Mouse (Mus musculus) MEL-GATA-1-ER (cell line): ENCODE measurements around the gene Pycr2.
"Not testable (repeated sequence)": the region's sequence is repeated elsewhere in the genome, so short reads cannot be mapped to it uniquely, and the experiment has no call there.

Experiments
- DNase-seq: peaks from one replicate; pipeline ENCODE4 v3.0.0-alpha.2; 2012; ENCODE audit warnings: low read depth; ENCODE audit errors: extremely low read depth

Pycr2 gene

DNA sequence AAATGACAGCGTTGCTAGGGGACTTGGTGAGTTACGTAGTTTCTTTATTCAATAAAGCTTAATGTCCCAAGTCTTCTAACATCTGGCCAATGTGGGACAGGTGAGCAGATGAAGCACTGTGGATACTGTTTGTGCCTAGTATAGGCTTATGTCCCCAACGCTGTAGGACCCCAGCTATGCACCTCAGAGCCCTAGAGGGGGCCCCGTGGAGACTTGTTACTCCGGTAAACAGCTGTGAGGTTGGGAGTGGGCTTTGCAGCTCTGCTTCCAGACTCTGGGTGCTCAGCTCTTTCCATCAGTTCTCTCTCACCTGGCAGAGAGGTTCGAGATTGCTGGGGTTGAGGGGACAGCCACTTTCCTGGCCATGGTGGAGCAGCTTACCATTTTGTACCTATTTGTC is 1.2 kb downstream of the Pycr2 start:
- no peak for DNase-seq

DNA sequence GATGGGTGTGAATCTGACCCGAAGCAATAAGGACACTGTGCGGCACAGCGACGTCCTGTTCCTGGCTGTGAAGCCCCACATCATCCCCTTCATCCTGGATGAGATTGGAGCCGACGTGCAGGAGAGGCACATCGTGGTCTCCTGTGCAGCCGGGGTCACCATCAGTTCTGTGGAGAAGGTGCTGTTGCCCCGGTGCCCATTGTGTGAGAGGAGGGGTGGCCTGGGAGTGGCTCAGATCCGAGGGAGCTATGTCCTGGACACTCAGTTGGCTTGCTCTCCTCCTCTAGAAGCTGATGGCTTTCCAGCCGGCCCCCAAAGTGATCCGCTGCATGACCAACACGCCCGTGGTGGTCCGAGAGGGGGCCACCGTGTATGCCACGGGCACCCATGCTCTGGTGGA is 1.8 kb downstream of the Pycr2 start:
- no peak for DNase-seq

DNA sequence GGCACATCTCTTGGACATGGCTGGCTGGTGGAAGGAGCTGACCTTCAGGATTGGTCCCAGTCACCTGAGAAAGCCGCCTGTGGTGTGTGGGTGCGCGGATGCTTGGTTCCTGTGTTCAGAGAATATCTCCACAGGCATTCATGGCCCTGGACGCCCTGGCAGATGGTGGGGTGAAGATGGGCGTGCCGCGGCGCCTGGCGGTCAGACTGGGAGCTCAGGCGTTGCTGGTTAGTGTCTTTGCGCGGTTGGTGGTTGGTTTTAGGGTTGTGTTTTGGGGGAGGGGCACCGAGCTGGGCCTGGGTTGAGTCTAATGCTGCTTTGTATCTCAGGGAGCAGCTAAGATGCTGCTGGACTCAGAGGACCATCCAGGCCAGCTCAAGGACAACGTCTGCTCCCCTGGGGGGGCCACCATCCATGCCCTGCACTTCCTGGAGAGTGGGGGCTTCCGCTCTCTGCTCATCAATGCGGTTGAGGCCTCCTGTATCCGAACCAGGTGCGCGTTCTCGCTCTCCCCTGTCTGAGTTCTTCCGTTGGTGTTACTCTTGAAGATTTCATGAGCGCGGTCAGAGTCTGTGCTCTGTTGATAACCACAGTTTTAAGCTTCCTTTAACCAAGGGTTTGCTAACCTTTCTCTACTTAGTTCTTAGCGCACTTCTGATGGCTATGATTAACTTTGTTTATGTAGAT is 2.5 kb downstream of the Pycr2 start:
- peak; percentile 59 for DNase-seq

DNA sequence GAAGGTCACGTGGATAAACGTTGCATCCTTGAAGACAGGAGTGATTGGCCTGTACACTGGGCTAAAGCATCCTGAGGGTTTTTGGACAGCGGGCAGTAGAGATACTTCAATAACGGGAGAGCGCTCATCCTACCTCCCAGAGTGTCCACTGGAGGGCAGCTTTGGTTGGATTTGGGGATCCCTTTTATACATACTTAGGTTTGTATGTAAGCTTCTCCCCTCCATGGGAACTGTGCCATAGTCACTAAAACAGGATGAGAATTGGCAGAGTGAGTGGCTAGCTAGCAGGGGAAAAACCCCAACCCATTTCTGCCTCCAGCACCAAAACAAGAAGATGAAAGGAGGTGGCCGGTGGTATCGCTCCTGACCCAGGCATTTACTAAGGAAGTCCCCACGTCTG is 7.0 kb downstream of the Pycr2 start:
- no peak for DNase-seq

DNA sequence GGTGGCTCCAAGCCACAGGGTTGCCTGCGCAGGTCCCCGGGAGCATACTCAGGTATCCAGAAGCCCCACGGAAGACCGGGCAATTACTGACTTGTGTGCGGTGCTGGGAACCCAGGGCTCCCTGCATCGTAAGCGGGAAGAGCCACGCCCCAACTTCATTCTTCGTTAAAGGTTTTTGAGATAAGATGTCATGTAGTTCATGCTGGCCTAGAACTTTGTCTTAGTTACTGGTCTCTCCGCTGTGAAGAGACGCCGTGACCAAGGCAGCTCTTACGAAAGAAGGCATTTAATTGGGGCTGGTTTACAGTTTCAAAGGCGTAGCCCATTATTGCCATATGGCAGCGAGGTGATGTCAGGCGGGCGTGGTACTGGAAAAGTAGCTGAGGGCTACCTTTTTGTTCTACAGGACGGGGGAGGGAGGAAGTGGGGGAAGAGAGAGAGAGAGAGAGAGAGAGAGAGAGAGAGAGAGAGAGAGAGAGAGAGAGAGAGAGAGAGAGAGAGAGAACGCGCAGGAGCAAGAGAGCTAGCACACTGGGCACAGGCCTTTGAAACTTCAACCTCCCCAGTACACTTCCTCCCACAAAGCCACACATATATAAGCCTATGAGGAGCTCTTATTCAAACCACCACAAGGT is 7.7 kb downstream of the Pycr2 start:
- peak; percentile 71 for DNase-seq

DNA sequence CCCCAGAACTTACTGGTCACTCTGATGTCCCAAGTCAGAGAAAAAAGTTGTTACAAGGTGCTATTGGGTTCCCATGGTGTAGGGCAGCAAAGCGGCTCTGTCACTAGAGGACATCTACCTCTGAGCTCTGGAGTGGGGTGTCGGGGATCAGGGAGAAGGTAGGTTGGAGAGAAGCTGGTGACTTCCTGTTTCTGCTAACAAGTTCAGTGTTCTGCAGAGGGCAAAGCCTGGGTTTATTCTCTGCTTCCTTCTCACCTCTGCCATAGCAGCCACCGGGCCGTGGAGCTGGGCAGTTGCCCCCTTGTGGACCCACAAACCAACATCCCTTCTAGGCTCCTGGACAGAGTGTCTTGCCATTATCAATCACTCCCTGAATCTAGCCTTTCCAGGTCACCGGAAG is 8.7 kb downstream of the Pycr2 start:
- DNase-seq: no peak

DNA sequence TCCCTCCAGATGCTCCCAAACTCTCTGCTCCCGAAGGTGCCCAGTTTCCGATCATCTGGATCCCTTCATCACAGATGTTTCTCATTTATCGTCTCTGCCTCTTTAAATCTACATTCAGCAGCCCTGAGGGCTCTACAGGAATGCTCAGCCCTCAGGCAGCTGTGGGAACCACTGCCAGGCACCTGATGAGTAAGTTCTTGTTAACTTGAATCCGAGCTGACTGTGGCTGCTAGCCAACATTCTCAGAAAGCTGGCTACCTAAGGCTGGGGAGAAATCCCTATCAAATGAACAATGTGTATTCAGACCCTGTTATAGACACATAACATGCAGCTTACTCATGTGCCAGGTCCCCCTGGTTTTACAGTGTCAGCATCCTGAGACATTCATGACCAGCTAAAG is 9.7 kb downstream of the Pycr2 start:
- DNase-seq: no peak

DNA sequence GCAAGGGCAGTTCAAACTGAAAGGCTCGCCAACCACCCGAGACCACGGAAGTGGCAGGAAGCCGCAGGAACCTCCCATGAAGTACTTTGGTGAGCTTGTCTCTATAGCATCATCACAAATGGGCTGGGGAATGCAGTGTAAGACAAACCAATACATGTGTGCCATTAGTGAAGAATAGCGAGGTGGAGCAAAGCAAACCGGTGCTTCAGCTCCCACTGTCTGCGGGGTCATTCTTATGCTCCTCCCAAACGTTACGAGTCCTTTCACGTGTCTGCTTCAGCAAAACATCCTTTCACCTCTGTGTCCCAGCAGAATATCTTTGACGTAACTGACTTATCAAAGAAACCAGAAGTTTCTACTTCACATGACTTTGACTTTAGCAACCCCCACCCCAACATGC is 12.3 kb downstream of the Pycr2 start:
- DNase-seq: no peak

DNA sequence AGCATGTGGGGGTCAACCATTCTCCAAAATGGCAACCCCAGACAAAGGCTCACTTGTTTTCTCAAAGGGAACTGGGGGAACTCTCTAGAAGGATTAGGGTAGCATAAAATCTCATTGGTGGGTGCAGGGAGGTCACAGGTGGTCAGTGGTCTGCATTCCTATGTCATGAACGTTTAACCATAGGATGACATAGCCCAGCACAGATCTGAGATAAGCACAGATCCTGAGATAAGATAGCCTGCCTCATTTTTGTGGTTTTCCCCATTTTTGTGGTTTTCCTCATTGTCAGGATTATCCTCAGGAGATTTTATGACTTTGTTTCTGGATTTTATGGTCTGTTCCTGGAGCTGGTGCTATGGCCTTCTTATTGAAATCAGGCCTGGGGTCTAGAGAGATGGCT is 13.0 kb downstream of the Pycr2 start:
- DNase-seq: no peak

DNA sequence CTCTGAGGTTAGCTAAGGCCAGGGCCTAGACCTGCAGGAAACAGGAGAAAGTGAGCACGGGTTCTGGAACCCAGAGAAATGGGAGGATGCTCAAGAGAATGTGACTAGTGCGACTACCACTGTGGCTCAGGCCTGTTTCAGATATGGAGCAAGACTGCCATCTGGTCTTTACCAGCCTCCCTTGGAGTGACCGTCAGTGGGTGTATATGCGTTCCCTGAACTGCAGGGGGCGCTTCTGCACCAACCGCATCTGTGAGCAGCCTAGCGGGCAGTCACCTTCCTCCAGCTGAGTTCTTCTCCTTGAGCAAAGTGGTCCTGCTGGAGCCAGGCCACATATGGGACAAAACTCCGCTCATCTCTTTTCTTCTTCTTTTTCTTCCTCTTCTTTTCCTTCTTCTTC is 15.6 kb downstream of the Pycr2 start:
- DNase-seq: no peak

DNA sequence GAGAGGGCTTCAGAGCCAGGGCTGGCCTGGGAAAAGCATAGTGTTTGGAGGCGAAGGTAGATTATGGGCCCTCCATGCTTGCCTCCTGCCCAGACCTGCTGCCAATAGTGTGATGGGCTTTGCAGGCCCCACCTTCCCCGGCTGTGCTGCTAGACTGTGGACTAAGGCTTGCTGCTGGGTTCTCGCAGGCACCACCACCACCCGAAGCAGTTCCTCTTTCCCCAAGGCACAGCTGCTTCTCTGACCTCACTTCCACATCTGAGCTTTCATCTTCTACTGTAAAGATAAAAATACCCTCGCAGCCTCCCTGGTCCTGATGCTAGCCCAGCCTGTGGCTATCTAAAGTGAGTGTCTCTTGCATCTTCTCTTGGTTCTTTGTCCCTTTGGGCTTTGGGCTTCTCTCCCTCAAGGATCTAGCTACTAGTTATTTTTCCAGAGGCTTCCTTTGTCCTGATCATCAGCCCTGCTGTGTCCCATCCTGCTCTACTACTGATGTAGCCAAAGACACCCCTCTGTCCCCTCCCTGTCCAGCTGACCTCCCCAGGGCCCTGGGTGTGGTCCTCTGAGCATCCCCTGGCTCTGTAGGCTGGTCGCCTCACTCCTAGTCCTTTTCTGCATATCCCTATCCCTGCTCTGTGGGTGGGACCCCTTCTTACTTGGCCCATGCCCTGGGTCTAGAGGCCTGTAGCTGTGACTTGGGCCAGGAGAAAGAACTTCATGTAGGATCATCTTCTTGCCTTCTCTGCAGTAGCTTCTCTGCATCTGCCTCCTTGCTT is 18.4 kb downstream of the Pycr2 start:
- DNase-seq: peak; percentile 76

DNA sequence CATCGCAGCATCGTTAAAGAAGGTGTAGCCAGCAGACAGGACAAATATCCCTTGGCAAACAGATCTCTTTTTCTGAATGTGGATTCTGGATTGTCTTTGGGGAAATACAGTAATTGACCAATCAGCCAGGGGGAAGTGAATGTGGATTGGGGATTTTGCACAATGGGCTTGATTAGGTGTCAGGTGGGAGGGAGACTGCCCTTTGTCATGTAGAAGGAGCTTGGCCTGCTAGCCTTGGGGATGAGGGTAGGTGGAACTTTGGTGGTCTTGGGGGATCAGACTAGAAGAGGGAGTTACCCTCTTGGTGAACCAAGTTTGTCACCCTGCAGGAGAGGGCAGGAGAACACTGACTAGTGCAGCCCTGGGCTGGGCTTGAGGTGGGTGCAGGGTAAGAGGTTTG is 20.6 kb downstream of the Pycr2 start:
- DNase-seq: no peak

DNA sequence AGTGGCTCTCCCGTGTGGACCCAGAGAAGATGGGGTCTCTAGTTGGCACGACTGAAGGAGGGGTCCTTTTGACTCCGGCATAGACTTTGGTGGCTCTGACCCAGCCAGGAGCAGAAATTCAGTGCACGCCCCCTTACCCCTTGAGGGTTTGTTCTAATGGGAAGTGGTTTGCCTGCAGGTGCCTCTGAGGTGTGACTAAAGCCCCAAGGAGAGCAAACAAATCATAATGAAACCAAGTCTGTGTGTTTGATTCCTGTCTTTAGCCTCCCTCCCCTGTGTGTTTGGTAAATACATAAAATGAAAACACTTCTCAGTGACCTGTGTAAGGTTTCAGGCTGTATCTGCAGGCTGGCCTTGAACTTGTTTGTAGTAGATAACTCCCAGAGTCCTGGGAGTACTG is 22.2 kb downstream of the Pycr2 start:
- no peak for DNase-seq

DNA sequence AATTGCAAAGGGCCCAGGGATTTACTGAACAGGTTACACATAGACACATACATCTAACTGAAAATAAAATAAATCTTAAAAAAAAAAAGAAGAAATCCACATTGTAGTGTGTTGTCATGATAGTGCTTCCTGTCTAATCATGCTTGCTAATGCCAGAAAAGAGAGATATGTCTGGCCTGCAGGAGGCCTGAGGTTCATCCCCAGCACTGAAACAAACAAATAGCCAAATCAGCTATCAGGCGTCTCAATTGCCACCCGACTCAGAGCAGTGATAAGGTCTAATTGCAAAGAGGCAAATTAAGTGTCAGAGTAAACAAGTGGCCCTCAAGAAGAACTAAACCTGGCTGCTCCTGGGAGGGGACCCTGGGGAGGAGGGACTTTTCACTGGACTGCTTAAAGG is 25.5 kb downstream of the Pycr2 start:
- no peak for DNase-seq

DNA sequence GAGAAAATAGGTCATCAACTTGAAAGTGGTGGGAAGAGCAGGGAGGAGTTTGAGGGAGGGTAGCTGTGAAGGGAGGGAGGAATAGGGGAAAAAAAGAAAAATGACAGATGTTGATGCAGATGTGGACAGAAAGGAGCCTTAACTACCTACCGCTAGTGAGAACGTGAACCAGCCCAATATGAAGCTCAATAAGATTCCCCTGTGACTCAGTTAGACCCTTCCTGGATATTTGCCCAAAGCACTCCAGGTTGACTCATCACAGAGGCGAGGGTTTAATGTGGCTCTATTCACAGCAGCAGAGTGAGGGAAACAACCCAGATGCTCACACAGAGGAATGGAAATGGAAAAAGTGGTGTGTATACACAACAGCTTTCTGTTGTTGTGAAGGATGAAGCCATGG is 27.0 kb downstream of the Pycr2 start:
- no peak for DNase-seq

DNA sequence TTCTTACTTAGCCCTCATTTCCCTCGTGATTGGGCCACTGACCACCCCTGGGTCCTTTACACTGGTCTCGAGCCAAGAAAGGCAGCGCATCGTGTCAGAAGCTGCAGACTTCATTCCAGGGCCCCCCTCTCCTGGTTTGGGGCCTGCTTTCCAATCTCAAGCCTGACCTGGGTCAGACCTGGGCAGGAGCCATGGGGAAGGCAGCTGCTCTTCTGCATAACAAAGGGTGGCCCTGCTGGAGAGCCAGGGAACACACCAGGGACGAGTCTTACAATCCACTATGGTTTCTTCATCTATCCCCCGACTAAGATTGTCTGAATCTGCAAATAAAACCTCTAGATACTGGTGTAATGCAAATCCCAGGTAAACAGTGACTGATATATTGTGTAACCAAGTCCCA is 29.6 kb downstream of the Pycr2 start:
- no peak for DNase-seq

DNA sequence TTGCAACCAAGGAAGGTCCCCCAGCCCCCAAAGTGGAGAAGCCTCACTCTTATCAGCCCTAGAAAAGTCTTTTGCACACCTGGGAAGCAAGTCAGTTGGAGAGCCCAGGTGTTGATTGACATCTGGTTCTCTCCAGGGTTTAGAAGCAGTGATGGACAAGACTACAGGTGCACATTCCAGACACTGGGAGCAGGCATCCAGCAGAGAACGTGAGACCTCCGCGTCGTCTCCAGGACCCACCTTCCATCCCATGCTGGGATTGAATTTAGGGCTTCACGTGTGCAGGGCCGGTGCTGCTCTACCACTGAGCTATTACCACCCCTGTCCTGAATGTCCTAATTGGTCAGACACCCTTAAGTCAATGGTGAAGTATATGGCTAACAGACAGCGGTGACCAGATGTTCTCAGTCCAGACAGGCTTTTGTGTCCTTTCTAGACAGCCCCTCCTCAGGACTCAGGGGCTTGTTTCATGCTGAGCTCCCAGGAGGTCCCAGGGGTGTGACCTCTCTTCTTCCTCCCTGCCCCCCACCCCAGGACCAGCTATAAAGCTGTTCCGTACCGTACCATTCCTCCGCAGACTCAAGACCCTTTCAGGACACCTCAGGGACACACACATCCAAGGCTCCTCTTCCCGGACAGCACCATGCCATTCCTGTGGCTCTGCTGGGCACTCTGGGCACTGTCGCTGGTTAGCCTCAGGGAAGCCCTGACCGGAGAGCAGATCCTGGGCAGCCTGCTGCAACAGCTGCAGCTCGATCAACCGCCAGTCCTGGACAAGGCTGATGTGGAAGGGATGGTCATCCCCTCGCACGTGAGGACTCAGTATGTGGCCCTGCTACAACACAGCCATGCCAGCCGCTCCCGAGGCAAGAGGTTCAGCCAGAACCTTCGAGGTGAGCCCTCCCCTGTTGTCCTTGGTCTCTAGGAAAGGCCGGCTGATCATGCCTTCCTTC is 30.6 kb downstream of the Pycr2 start, which contains the start of gene Lefty1:
Gene Lefty1 (plus strand): TSS at position 556 of the 953 bp plus-strand sequence.
- DNase-seq: no peak

DNA sequence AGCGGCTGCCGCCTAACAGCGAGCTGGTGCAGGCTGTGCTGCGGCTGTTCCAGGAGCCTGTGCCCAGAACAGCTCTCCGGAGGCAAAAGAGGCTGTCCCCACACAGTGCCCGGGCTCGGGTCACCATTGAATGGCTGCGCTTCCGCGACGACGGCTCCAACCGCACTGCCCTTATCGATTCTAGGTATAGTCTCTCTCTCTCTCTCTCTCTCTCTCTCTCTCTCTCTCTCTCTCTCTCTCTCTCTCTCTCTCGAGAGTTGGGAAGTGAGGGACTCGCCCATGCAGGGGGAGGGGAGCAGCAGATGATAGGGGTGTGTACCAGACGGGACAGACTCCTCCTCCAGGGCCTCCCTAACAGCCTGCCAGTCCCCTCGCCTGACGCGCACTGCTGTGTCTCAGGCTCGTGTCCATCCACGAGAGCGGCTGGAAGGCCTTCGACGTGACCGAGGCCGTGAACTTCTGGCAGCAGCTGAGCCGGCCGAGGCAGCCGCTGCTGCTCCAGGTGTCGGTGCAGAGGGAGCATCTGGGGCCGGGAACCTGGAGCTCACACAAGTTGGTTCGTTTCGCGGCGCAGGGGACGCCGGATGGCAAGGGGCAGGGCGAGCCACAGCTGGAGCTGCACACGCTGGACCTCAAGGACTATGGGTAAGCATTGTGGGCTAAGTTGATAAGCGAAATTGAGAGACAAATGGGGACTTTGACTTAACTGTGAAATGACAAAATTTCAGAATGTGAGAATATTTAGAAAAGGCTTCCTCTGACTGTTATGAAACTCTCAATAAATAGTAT is 32.7 kb downstream of the Pycr2 start:
- DNase-seq: peak; percentile 63

DNA sequence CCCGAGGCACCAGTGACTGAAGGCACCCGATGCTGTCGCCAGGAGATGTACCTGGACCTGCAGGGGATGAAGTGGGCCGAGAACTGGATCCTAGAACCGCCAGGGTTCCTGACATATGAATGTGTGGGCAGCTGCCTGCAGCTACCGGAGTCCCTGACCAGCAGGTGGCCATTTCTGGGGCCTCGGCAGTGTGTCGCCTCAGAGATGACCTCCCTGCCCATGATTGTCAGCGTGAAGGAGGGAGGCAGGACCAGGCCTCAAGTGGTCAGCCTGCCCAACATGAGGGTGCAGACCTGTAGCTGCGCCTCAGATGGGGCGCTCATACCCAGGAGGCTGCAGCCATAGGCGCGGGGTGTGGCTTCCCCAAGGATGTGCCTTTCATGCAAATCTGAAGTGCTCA is 33.5 kb downstream of the Pycr2 start:
- not testable (repeated sequence) for DNase-seq

DNA sequence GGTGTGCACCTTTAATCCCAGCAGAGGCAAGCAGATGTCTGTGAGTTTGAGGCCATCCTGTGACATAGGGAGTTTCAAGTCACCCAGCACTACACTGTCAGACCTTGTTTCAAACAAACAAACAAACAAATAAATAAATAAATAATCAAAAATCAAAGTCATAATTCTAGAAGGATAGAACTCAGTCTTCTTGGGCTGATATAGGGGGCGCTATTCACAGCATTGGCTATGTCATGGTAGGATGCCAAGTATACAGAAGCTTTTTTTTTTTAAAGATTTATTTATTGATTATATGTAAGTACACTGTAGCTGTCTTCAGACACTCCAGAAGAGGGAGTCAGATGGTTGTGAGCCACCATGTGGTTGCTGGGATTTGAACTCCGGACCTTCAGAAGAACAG is 34.7 kb downstream of the Pycr2 start:
- not testable (repeated sequence) for DNase-seq
